Mouse (Mus musculus) gastrocnemius, adult 8-10 months (tissue): ENCODE data around the gene Hif1an. TPM values are rescaled to one million over a fixed set of nuclear protein-coding genes. Genes with fewer than 3 reads are reported as not detected.

ENCODE experiments used
- DNase-seq, 2 experiments: peaks; one replicate each; pipeline ENCODE4 v3.0.0; 2022; ENCODE audit warnings: low spot score in 2 of 2
- total RNA-seq, 4 experiments: library from RNA; stranded (reverse); gene quantifications; 2 replicates each; pipeline ENCODE4 v1.2.4; 2022

The Hif1an gene
- 100 to 1,000 TPM; 122 to 163 (median 137) TPM for total RNA-seq

DNA sequence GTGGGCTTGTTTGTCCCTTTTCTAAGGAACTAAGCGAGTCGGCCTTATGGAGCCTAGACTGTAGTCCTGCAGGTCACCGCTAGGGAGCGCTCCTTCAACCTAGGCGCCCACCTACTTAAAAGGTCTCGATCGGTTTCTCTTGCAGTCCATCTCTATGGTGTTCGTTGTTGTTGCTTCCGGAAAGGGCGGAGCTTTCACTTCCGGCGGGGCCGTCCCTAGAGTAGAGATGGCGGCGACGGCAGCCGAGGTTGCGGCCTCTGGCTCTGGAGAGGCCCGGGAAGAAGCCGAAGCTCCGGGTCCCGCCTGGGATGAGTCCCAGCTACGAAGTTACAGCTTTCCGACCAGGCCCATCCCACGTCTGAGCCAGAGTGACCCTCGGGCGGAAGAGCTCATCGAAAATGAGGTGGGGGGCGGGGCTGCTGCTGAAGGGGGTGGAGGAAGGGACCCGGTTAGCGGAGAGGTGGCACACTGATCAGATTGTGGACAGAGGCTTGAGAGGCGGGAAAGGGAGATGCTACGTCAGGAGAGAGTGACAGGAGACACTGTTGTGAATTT lies at the start of gene Hif1an:
Gene Hif1an, plus strand, starts transcription at position 199 of the 555 bp plus-strand sequence.
- peak; percentile 91 to 93 for DNase-seq

DNA sequence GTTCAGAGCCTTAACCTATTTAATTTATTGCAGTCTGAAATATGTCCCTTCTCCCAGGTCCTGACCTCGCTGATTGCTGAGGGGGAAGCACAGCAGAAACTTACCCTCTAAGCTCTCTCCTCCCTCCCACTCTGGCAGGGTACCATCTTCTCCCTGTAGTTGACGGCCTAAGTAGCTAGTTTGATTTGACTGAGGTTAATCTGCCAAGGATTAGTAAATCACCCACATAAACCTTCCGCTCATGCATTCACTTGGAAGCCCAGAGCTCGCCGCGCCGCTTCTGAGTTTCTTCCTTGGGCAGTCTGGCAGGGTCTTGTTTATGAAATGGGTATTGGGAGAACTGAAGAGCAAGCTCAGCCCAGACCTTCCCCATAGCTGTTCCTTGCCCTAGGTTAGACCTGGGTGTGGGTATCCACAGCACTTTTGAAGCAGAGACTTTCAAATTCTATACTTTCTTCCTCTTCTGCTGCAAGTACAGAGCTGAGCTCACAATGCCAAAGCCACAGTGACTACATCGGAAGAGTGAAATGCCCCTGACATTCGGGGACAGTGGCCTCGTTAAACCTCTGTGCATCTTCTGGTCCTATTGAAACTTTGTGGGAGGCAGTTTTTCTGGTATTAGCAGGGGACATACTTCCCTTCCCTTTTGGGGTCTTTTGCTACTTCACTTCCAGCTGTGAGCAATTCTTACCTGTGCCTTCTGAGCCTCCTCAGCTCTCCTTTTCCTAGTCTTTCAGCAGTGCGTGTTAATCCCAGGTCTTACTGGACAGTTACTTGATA lies 49.4 kb upstream of the Hif1an start:
- DNase-seq, result no peak

- DNase-seq, result no peak
Observed at GRCm38 (mm10) chr19:44513921-44514482, 48.6 kb upstream of the Hif1an start.

DNA sequence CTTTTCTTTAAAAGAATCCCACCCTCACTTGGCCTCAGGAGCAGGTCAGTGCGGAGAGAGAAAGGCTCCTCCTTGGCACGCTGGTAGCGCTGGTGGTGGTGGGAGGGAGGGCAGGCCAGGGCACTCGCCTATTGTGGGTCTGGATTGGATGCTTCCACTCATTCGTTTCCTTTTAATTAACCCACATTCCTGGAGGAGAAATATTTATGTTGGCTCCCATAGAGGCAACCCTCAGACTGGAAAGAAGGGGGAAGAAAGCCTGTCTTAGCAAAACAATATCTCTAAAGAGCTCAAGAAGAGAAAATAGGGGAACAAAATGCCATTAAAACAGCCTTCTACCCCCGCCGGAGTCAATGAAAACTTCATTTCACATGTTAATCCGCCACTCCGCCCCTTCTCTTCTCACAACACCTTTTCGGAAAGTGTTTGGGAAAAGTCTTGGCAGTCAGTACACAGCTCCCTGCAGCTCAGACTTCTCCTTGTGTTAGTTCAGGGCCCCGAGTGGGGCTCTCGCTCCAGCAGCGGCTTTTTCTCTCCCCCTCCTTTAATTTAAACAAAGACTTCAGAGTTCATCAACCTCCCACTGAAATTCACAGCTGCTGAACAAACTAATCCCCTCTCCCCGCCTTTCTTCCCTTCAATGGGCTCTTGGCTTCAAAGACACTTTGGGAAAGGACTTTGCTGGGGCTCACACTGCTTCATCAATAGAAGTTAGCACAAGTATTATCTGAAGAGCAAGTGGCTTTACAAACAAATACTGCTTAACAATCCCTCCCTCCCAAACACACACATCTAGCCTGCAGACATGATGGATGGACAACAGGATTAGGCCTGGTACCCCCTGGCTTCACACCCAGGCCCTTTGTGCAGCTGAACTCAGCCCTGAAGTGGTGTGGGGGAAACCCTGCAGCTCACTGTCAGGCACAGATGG lies 47.9 kb upstream of the Hif1an start:
- DNase-seq, result no peak

GRCm38 (mm10) chr19:44515769-44516168 lies 46.9 kb upstream of the Hif1an start:
- DNase-seq, result no peak

- no peak for DNase-seq
Observed at GRCm38 (mm10) chr19:44517996-44518768, 44.5 kb upstream of the Hif1an start.

- peak in 1 of 2 experiments; percentile 25 for DNase-seq
Observed at GRCm38 (mm10) chr19:44519152-44519551, 43.5 kb upstream of the Hif1an start.

DNA sequence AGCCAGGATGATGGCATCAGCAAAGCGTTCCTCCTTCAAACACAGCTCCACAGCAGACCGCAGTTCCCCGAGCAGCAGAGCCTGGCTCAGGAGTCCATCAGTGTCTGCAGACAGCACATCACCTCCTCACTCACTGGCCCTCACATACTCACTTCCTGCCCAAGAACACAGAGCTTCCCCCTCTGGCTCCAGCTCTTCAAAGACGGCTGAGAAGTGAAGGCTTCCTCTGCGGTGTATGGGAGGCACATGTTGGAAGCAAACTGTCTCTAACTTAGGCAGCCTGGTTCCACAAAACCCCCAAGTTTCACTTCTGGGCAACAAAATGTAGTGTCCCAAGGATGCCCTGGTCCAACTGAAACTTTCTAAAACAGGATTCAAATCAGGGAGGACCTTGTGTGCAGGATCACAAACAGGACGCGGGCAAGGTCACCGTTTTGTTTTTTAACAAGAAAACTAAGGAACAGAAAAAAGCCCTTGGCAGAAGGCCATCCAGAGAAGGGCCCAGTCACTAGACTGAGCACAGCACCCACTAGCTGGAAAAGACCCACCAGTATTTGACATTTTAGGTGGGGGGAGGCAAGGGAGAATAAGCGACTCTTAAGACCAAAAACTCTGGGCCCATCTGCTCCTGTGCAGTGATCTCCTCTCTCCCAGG lies 37.0 kb upstream of the Hif1an start:
- no peak for DNase-seq

DNA sequence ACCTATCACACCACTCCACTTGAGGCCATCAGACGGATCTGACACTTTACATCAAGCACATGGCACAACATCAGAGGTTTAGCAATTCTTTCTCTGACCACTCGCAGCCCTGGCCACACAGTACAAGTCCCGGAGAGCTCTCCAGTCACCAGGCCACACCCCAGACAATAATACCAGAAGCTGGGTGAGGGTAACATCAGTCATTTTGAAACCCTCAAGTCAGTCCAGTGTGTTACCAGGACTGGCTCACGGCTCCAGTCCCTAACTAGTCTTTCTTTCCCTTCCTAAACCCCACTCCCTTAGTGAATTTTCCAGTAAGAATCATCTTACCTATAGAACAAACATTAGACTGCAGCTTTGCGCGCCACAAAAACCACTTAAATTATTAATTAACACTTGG lies 32.6 kb upstream of the Hif1an start:
- DNase-seq, result no peak

- no peak for DNase-seq
Observed at GRCm38 (mm10) chr19:44535376-44535775, 27.3 kb upstream of the Hif1an start.

DNA sequence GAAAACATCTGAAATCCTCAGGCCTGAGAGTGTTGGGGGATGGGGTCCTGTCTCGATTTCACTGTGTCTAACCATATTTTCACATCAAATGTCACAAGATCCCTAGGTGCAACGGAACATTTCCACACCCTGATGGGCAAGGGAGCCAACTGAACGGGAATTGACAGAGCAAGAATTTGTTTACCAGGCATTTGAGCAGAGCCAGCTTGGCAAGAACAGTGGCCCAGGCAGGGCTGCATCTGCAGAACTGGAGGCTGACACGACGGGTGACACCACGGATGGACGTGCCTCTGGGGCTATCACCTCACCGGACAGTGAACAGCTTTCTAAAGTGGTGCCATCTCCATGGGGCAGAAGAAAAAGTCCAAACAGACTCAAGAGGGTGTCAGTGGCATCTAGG lies 25.2 kb upstream of the Hif1an start:
- DNase-seq, result peak; percentile 15 to 45

DNA sequence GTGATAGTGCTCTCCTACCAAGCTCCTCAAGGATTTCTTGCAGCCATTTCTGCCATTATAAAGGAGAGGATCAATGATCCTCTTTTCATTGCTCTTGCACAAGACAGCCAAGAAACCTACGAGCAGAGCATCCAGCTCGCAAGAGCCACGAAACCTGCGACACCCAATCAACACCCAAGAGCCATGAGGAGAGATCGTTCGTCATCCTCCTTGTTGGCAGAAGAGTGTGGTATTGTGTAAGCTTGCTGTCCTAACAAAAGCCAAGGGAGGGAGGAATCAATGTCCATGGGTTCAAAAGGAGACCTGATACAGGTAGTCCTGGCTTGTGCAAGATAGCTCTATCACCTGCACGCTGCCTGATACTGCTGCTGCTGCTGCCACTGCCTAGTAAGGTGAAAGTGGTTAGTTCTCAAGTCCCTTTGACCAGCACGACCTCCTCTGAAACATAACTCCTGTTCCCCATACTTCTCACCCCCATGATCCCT lies 19.9 kb upstream of the Hif1an start:
- DNase-seq, result no peak

DNA sequence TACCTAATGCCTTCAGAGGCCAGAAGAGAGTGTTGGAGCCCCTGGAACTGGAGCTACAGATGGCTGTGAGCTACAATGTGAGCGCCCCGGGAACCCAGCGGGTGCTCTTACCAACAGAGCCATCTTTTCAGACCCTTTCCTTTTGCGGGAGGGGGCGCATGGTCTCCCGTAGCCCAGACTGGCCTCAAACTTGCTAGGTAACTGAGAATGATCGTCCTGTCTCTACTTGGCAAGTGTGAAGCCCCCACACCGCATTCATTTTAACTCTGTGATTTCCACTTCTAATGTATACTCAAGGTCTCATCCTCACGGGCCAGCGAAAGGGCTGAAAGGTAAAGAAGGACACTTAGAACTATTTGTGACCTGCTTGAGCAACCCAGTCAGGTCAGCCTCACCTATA lies 18.3 kb upstream of the Hif1an start:
- DNase-seq, result no peak

DNA sequence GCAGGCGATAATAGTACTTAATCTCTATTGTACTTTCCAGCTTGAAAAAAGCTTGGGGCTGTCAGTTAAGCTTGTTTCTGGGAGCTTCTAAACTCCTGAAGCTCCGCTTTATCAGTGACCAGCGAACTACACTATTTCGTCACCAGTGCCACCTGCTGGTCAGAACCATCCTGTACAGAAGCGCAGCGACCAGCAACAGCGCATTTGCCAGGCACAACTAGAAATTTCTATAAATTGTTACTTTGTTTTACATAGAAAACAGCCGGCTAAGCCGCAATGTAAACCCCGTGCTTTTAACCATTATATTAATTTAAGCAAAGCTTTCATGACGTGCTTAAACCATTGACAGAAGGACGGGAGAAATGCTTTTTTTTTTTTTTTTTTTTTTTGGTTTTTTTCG lies 17.9 kb upstream of the Hif1an start:
- peak; percentile 55 to 62 for DNase-seq

GRCm38 (mm10) chr19:44545321-44546041 lies 17.2 kb upstream of the Hif1an start, which contains the start of gene Sec31b:
Gene Sec31b (minus strand): TSS chr19:44545864.
- peak; percentile 33 to 63 for DNase-seq

- DNase-seq, result no peak
Observed at GRCm38 (mm10) chr19:44552731-44553130, 9.9 kb upstream of the Hif1an start, which contains the start of gene Gm20538. Gene Gm20538 (minus strand): TSS chr19:44552831.

DNA sequence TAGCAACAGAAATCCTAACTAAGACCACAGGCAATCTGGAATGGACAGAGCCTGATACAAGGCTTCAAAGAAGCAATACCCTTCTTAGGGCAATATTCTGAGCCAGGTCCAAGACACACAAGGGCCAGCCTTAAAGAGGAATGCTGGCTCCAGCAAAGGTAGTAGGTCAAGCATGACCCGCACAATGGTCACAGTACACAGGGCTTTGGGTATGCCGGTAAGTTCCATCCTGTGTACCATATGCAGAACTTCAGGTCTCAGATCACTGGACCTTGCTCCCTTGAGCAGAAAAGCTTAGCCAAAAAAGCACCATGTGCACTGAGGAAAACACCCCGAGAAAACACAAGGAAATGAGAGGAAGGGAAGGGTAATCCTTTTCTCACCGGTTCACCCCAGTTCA lies 9.4 kb upstream of the Hif1an start:
- DNase-seq, result no peak

- DNase-seq, result no peak
Observed at GRCm38 (mm10) chr19:44554490-44554860, 8.2 kb upstream of the Hif1an start.

DNA sequence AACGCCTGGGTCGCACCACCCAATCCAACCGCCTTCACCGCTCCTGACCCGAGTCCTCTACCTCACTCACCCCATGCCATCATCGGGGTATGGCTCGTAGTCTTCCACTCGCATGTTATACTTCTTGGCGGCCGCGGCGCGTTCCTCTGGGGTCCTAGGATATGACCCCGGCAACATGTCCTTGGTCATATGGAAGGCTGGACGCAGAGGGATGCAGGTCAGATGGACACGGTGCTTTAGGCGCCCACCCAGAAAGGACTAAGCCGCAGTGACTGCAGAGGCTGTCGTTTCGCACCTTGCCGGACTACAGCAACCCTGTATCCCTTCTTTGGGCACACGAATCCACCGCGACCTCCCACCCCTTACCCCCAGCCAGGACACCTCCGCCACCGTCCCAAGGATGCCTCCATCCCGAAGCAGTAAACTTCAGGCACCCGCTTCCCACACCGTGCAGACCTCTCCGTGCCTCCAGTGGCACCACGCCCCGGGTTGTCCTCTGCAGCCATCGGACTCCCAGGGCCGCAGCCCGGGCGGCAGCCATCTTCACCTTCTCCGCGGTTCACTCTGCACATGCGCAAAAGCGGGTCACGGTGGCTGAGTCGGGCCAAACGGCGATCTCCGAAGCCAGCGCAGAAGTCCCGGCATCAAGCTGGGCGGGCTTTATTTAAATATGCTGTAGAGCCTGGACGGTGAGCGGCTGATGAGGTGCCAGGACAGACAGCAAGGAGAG lies 7.6 kb upstream of the Hif1an start, which contains the start of gene Ndufb8:
Gene Ndufb8, minus strand, starts transcription at position 580 of the 730 bp plus-strand sequence.
- peak; percentile 85 to 91 for DNase-seq
